Mouse (Mus musculus) frontal cortex, adult 2 months (tissue): ENCODE results near the gene Olfr1179. TPM values are rescaled to one million over a fixed set of nuclear protein-coding genes. Genes with fewer than 3 reads are reported as not detected.
"Not testable (repeated sequence)": the region's sequence is repeated elsewhere in the genome, so short reads cannot be mapped to it uniquely, and the experiment has no call there.

Source experiments
- DNase-seq, 2 experiments: peaks; one replicate each; pipeline ENCODE4 v3.0.0; 2022; ENCODE audit warnings: low spot score in 1 of 2; ENCODE audit errors: extremely low spot score in 1 of 2
- polyA plus RNA-seq: library from polyadenylated mRNA; depleted of rRNA; stranded (reverse); fragments of >200 nt; gene quantifications from 2 replicates; pipeline ENCODE4 v1.2.3, GENCODE M21; 2012; rRNA removed

Gene Olfr1179
- polyA plus RNA-seq: not detected in 2 replicates

DNA sequence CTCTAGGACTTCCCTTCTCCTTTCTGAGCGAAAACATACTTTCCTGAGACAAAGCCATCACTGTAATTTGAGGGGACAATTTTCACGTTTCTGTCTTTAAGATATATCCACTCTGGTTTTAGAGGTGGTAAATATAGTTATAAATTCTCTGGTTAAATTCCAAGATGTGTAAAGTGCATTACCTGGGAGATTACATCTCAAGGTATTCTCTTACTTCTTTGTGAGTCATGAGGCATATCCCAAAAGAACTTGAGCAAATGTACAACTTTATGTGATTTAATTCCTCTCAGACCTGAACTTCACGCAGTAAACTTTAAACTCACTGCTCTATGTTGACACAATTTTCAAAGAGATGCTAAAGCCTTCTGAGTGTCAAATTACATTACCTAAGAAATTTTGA lies at the start of gene Olfr1179:
Gene Olfr1179 (minus strand): TSS at position 101 of the 400 bp plus-strand sequence.
- no peak for DNase-seq

- DNase-seq: not testable (repeated sequence)
Observed at GRCm38 (mm10) chr2:88454567-88454966, 48.3 kb upstream of the Olfr1179 start, which contains the start of gene Olfr1183. Gene Olfr1183, plus strand, starts transcription at chr2:88454867.

- DNase-seq: no peak
Observed at GRCm38 (mm10) chr2:88449031-88449430, 42.8 kb upstream of the Olfr1179 start, which contains the start of gene Gm13757. Gene Gm13757, minus strand, starts transcription at chr2:88449131.

DNA sequence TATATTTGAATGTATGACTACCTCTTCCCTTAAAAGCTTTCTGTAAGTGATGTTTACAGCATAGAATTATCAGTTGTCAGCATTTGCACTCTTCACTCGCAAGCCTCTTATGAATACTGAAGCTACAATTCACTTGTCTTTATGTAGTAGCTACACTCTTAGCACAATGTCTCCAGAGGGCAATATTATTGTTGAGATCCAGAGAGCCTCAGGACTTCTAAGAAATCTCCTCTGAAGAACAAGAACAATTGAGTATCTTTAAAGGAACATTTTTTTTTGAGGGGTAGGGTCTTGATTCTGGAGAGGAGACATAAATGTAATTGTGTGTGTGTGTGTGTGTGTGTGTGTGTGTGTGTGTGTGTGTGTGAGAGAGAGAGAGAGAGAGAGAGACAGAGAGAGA lies 19.8 kb upstream of the Olfr1179 start, which contains the start of gene Olfr1181:
Gene Olfr1181 (minus strand): TSS at position 101 of the 400 bp plus-strand sequence.
- DNase-seq: no peak

GRCm38 (mm10) chr2:88419051-88419450 lies 12.8 kb upstream of the Olfr1179 start, which contains the start of gene Olfr1180:
Gene Olfr1180, minus strand, starts transcription at chr2:88419151.
- DNase-seq: no peak

DNA sequence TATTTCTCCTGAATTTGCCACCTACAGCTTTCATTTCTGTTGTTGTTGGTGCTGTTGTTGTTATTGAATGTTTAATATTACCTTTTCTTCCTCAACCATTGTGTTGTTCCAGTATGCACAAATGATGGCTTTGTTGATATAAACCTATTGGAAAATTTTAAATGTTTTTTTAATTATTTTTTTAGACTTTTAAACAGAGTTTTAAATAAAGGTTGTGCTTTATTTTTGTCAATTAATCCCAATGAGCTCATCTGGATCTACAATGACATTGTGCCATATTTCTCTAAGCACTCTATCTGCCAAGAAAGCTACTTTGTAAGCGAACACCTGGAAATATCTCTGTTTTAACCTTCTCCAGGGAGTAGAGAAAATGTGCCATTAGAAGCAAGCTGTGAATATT lies 19.5 kb downstream of the Olfr1179 start, which contains the start of gene Olfr1178:
Gene Olfr1178 (plus strand): TSS at position 301 of the 400 bp plus-strand sequence.
- no peak for DNase-seq

DNA sequence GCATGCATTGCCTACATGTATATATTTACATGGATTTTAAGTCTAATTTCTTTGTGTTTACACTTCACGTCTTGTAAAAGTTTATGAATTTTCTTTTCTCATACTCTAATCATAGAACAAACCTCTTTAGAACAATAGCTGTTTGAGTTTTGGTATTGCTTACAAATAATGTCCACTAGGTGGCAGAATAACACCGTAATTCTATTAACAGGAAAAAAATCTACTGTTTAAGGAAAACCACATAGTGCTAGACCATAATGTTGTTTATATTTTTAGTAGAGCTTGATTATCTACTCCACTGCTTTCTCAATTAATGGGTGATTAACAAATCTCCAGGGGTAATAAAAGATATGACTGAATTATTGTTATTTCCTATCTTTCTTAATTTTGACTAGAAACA lies 49.9 kb downstream of the Olfr1179 start:
- DNase-seq: peak in 1 of 2 experiments; percentile 64

Other genes with a start within 250 kb of the Olfr1179 start
- not detected in 2 replicates for gene Olfr1168, start 224.6 kb downstream of the Olfr1179 start, polyA plus RNA-seq
- gene Olfr1170, start 178.1 kb downstream of the Olfr1179 start, polyA plus RNA-seq: not detected in 2 replicates
- not detected in 2 replicates for gene Olfr1173, start 126.6 kb downstream of the Olfr1179 start, polyA plus RNA-seq
- gene Olfr1174-ps, start 91.3 kb downstream of the Olfr1179 start, polyA plus RNA-seq: not detected in 2 replicates
- gene Olfr1175-ps, start 79.2 kb downstream of the Olfr1179 start, polyA plus RNA-seq: not detected in 2 replicates
- 0.02 TPM in 1 of 2 replicates, not detected in the other for gene Olfr1176, start 69.7 kb downstream of the Olfr1179 start, polyA plus RNA-seq
- not detected in 2 replicates for gene Olfr1177-ps, start 60.0 kb downstream of the Olfr1179 start, polyA plus RNA-seq
- gene Olfr1178, start 19.4 kb downstream of the Olfr1179 start, polyA plus RNA-seq: not detected in 2 replicates
- gene Olfr1180, start 12.7 kb upstream of the Olfr1179 start, polyA plus RNA-seq: not detected in 2 replicates
- not detected in 2 replicates for gene Olfr1181, start 19.7 kb upstream of the Olfr1179 start, polyA plus RNA-seq
- gene Gm13757, start 42.7 kb upstream of the Olfr1179 start, polyA plus RNA-seq: not detected in 2 replicates
- not detected in 2 replicates for gene Olfr1183, start 48.4 kb upstream of the Olfr1179 start, polyA plus RNA-seq
- not detected in 2 replicates for gene Olfr1184, start 77.1 kb upstream of the Olfr1179 start, polyA plus RNA-seq
- not detected in 2 replicates for gene Olfr1185-ps1, start 86.9 kb upstream of the Olfr1179 start, polyA plus RNA-seq
- gene Olfr1186, start 112.1 kb upstream of the Olfr1179 start, polyA plus RNA-seq: not detected in 2 replicates
- not detected in 2 replicates for gene Olfr1188, start 150.5 kb upstream of the Olfr1179 start, polyA plus RNA-seq
- not detected in 2 replicates for gene Olfr1189, start 180.0 kb upstream of the Olfr1179 start, polyA plus RNA-seq
- not detected in 2 replicates for gene Olfr1191-ps1, start 234.1 kb upstream of the Olfr1179 start, polyA plus RNA-seq
- gene Olfr1192-ps1, start 242.1 kb upstream of the Olfr1179 start, polyA plus RNA-seq: not detected in 2 replicates